Mouse (Mus musculus) T-helper 2 cell (primary cell): ENCODE measurements at regions not wholly inside any gene's neighbourhood (a gene's known extent, or its start where the extent isn't known, plus 50 kb on each side); places are given as distances from the start of the nearest gene placed in this dataset.

Source experiments
- in situ Hi-C: fragments of 300-600 bp; cut with MboI, MseI; formaldehyde crosslinking; loops from one replicate; pipeline ENCODE4 v1.15.1; 2025; ENCODE audit warnings: high pct_unique_total_duplicates

GRCm38 (mm10) chr15:68375166-68375565, 1874.5 kb upstream of the Lrrc6 start:
- in situ Hi-C loops = no loop called here

GRCm38 (mm10) chr15:68366816-68367215, 1866.1 kb upstream of the Lrrc6 start:
- in situ Hi-C loops = loop anchor here (25.0 kb wide), 1 partner anchor 1230 kb away; no protein-coding TSS in a partner anchor

DNA sequence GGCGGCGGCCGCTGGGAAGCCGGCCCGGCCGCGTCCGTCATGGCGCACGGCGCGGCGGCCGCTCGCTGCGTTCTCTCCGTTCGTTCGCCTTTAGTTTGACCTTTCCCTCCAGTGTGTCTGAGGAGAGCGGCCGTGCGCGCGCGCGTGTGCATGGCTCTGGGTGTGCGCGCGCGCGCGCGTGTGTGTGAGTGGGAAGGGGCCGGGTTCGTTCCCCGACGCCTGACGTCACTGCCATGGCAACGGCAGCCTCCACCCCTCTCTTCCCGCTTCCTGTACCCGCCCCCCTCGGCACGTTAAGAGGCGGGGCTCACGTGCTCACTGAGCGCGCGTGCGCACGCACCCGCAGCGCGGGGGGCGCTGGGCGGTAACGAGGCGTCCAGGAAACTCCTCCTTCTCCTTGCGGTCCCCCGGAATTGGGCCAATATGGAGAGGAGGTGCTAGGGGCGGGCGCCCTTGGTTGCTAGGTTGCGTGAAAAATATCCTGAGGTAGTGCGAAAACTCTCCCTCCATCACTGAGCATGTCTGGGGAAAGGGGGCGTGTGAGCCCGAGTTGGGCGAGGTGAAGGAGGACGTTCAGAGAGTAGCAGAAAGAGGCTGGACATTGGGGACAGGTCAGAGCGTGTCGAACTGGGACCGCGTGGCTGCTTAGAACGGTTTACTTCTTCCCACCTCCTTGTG, 1862.5 kb upstream of the Lrrc6 start:
- in situ Hi-C loops = loop anchor here (5.0 to 25.0 kb wide), 2 partner anchors 101 to 1226 kb away; no protein-coding TSS in a partner anchor

- in situ Hi-C loops = loop anchor here (5.0 to 25.0 kb wide), 2 partner anchors 100 to 1225 kb away; no protein-coding TSS in a partner anchor
Observed at GRCm38 (mm10) chr15:68362081-68363057, 1861.7 kb upstream of the Lrrc6 start.

- in situ Hi-C loops = loop anchor here (5.0 to 25.0 kb wide), 2 partner anchors 99 to 1224 kb away; no protein-coding TSS in a partner anchor
Observed at GRCm38 (mm10) chr15:68360956-68361908, 1860.5 kb upstream of the Lrrc6 start.

- in situ Hi-C loops = loop anchor here (25.0 kb wide), 1 partner anchor 1222 kb away; no protein-coding TSS in a partner anchor
Observed at GRCm38 (mm10) chr15:68359496-68359895, 1858.8 kb upstream of the Lrrc6 start.

- in situ Hi-C loops = loop anchor here (25.0 kb wide), 1 partner anchor 1219 kb away; no protein-coding TSS in a partner anchor
Observed at GRCm38 (mm10) chr15:68355957-68356356, 1855.2 kb upstream of the Lrrc6 start.

- in situ Hi-C loops = no loop called here
Observed at GRCm38 (mm10) chr15:68344652-68345051, 1843.9 kb upstream of the Lrrc6 start.

DNA sequence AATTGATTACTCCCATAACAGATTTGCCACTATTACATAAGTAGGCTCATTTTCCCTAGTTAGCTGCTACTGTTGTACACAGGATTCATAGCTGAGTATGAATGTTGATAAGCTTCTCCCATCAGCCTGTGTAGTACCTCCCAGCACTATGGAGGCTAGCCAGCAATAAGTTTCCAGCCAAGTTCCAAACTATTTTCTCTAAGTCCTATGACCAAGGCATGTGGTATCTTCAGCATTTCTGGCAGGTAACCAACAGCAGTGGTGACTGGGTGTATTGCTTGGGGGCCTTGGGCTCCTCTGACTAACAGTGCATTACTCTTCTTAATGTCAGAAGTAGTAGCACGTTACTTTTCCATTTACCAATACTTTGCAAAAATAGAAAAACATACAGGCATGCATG, 1841.8 kb upstream of the Lrrc6 start:
- in situ Hi-C loops = no loop called here

GRCm38 (mm10) chr15:68341056-68341455, 1840.3 kb upstream of the Lrrc6 start:
- in situ Hi-C loops = no loop called here

DNA sequence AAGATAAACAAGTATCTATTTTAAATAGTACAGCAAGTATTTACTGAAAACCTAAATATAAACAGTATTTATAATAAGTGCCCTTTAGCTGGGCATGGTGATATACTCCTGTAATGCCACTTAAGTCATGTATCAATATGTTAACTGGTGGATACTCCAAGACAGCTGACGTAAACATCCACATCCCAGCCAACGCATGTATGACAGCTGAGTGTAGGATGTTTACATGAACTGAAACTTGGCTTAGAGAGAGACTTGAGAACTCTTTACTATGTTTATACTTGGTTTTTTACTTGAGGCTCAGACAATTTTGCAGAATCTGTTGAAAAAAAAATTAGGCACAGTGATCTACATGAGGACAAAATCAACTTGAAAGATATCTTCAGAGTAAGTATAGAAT, 1836.6 kb upstream of the Lrrc6 start:
- in situ Hi-C loops = no loop called here

GRCm38 (mm10) chr15:68335837-68336236, 1835.1 kb upstream of the Lrrc6 start:
- in situ Hi-C loops = no loop called here

GRCm38 (mm10) chr15:68316116-68316515, 1815.4 kb upstream of the Lrrc6 start:
- in situ Hi-C loops = no loop called here
